Mouse (Mus musculus) neural tube, embryonic 11.5 days (tissue): ENCODE data around the gene Nprl3. TPM values are rescaled to one million over a fixed set of nuclear protein-coding genes. Genes with fewer than 3 reads are reported as not detected.

Source experiments
- ATAC-seq: fragments of 200-750 bp; cut with Nextera tagmentation; 2 replicates; pipeline ENCODE4 v1.8.0; 2017; ENCODE audit warnings: moderate number of reproducible peaks, mild to moderate bottlenecking, moderate TSS enrichment, moderate library complexity; ENCODE audit not compliant: insufficient read depth, low FRiP score, low TSS enrichment
- DNase-seq: peaks from one replicate; pipeline ENCODE4 v3.0.0-alpha.2; 2015; ENCODE audit warnings: low spot score
- H3K27ac ChIP-seq: fragments of 300-500 bp; sonication (generic); 2 replicates; pipeline ENCODE4 v1.5.1; 2014; ENCODE audit warnings: low read depth, mild to moderate bottlenecking, low read length
- H3K27me3 ChIP-seq: fragments of 300-500 bp; sonication (generic); 2 replicates; pipeline ENCODE4 v1.6.1; 2014; ENCODE audit warnings: mild to moderate bottlenecking, low read length, mixed read lengths; ENCODE audit not compliant: control insufficient read depth, insufficient read depth
- H3K36me3 ChIP-seq: fragments of 300-500 bp; sonication (generic); 2 replicates; pipeline ENCODE4 v1.6.1; 2014; ENCODE audit warnings: mild to moderate bottlenecking, low read length, moderate library complexity, mixed read lengths; ENCODE audit not compliant: control insufficient read depth, insufficient read depth
- H3K4me1 ChIP-seq: fragments of 300-500 bp; sonication (generic); 2 replicates; pipeline ENCODE4 v1.6.1; 2014; ENCODE audit warnings: low read length, mixed read lengths; ENCODE audit not compliant: control insufficient read depth, insufficient read depth
- H3K4me2 ChIP-seq: fragments of 300-500 bp; sonication (generic); 2 replicates; pipeline ENCODE4 v1.6.1; 2014; ENCODE audit warnings: low read depth, mild to moderate bottlenecking, moderate library complexity
- H3K4me3 ChIP-seq: fragments of 300-500 bp; sonication (generic); 2 replicates; pipeline ENCODE4 v1.5.1; 2014; ENCODE audit warnings: low read depth, low read length
- H3K9ac ChIP-seq: fragments of 300-500 bp; sonication (generic); 2 replicates; pipeline ENCODE4 v1.6.1; 2014; ENCODE audit warnings: mild to moderate bottlenecking, low read length
- H3K9me3 ChIP-seq: fragments of 300-500 bp; sonication (generic); 2 replicates; pipeline ENCODE4 v1.6.1; 2016; ENCODE audit warnings: low read length; ENCODE audit not compliant: control insufficient read depth
- WGBS: fragments of 180-500 bp; shearing (Covaris S2); extraction: QIAGEN DNeasy Blood & Tissue Kit; methylation state at CpG from one replicate; pipeline ENCODE4 v1.1.7; 2014; 5-methylcytosine and 5-hydroxymethylcytosine counted together
- polyA plus RNA-seq: library from polyadenylated mRNA; unstranded; fragments of >200 nt; fragmentation: Nextera tagmentation; extraction: Ambion mirVana; gene quantifications from 2 replicates; pipeline ENCODE4 v1.2.1, GENCODE M21; 2014

Nprl3 gene
- polyA plus RNA-seq, 1 experiment from 2014 or later = 33.0 TPM

DNA sequence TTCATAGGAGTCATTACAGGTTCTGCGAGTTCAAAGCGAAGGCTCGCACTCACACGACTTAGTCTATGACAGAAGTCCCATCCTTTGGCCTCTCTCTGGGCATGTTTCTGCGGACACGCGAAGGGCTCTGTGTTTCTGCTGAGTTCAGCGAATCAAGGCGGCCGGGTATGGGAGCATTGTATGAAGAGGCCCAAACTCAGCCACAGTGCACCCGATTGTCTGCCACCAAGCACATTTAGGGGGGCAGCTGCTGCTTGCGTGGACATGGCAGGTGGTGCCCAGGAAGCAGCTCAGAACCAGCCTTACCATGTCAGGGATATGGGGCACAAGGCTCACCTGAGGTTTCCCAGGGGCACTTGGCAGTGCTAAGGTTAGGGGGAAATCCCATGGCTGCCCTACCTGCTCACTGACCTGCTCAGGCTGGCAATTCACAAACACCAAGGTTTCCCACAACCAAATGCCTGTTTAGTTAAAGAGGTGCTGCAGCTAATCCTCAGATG lies 11.0 kb upstream of the Nprl3 start:
- Histone ChIP-seq H3K4me3 (no peak overlapping the region), H3K27ac (no peak overlapping the region), H3K9me3 (no peaks in the 10 kb centered on the region), H3K27me3 (peaks cover 2% of the 10 kb centered on the region; the same call in 1 of the 2 replicates), H3K4me2 (no peak overlapping the region), H3K4me1 (no peaks in the 10 kb centered on the region), H3K9ac (no peak overlapping the region), H3K36me3 (no peaks in the 10 kb centered on the region)
- 85% methylated on average over 12 of the region's 12 CpGs for WGBS
- ATAC-seq (no peak), DNase-seq (no peak)

GRCm38 (mm10) chr11:32277736-32278457 lies 10.4 kb upstream of the Nprl3 start:
- H3K4me2 ChIP-seq = no peak overlapping the region
- peaks cover 2% of the 10 kb centered on the region; the same call in 1 of the 2 replicates for H3K27me3 ChIP-seq
- H3K9ac ChIP-seq = no peak overlapping the region
- 66% methylated on average over 20 of the region's 21 CpGs for WGBS
- no peak for ATAC-seq
- DNase-seq = no peak
- H3K4me3 ChIP-seq = no peak overlapping the region
- no peaks in the 10 kb centered on the region for H3K4me1 ChIP-seq
- H3K27ac ChIP-seq = 0 out of 2 replicates have a peak overlapping the region, but pooled peaks have one; percentile 34
- no peaks in the 10 kb centered on the region for H3K36me3 ChIP-seq
- H3K9me3 ChIP-seq = no peaks in the 10 kb centered on the region

GRCm38 (mm10) chr11:32276347-32276746 lies 8.8 kb upstream of the Nprl3 start, which contains the start of gene Hba-x:
Gene Hba-x, plus strand, starts transcription at chr11:32276400.
- Histone ChIP-seq H3K27ac (no peak within 1 kb of the TSS), H3K4me2 (no peak within 1 kb of the TSS), H3K9ac (no peak within 1 kb of the TSS), H3K4me1 (no peaks in the 10 kb centered on the region), H3K4me3 (no peak within 1 kb of the TSS), H3K27me3 (peaks cover 2% of the 10 kb centered on the region; the same call in 1 of the 2 replicates), H3K9me3 (no peaks in the 10 kb centered on the region), H3K36me3 (no peaks in the 10 kb centered on the region)
- DNase-seq (no peak), ATAC-seq (no peak)
- WGBS = 65% methylated on average over 3 of the region's 3 CpGs

GRCm38 (mm10) chr11:32271178-32271577 lies 3.7 kb upstream of the Nprl3 start:
- Histone ChIP-seq H3K9ac (no peak overlapping the region), H3K27ac (no peak overlapping the region), H3K4me1 (no peaks in the 10 kb centered on the region; the same call in 1 of the 2 replicates), H3K36me3 (no peaks in the 10 kb centered on the region), H3K9me3 (no peaks in the 10 kb centered on the region), H3K4me2 (no peak overlapping the region), H3K27me3 (no peaks in the 10 kb centered on the region), H3K4me3 (no peak overlapping the region)
- DNase-seq = no peak
- ATAC-seq = no peak
- 44% methylated on average over 4 of the region's 4 CpGs for WGBS

DNA sequence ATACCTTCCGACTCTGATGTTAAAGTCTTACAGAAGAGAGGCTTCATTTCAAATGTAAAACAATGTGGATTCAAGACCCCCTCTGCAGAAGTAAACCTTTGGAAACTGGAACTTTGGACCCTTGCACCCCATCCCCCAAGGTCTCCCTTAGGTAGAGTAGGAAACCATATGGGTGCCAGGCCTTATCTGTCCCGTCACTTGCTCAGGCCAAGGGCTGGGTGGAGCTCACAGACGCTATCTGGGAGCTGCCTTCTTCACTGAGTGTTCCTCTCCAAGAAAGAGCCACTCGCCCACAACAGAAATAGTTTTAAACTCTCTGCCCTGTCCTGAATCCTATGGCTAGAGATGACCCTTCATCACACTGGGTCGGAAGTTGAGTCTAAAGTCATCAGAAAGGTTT lies 1.4 kb upstream of the Nprl3 start:
- Histone ChIP-seq H3K27me3 (no peaks in the 10 kb centered on the region), H3K36me3 (no peaks in the 10 kb centered on the region), H3K4me3 (no peak overlapping the region), H3K9me3 (no peaks in the 10 kb centered on the region), H3K4me1 (no peaks in the 10 kb centered on the region; the same call in 1 of the 2 replicates), H3K27ac (no peak overlapping the region), H3K4me2 (no peak overlapping the region), H3K9ac (no peak overlapping the region)
- ATAC-seq (no peak), DNase-seq (no peak)
- WGBS = 88% methylated on average over 5 of the region's 5 CpGs

GRCm38 (mm10) chr11:32267964-32268363 lies 457 bp upstream of the Nprl3 start:
- Histone ChIP-seq H3K4me2 (peak overlapping the region; percentile 43), H3K4me1 (no peaks in the 10 kb centered on the region; the same call in 1 of the 2 replicates), H3K9me3 (no peaks in the 10 kb centered on the region), H3K27me3 (no peaks in the 10 kb centered on the region), H3K4me3 (peak overlapping the region; percentile 68), H3K27ac (peak overlapping the region; percentile 95), H3K36me3 (no peaks in the 10 kb centered on the region), H3K9ac (peak overlapping the region; percentile 97)
- 28% methylated on average over 5 of the region's 5 CpGs for WGBS
- peak; percentile 24 for DNase-seq
- peak; percentile 46 for ATAC-seq

DNA sequence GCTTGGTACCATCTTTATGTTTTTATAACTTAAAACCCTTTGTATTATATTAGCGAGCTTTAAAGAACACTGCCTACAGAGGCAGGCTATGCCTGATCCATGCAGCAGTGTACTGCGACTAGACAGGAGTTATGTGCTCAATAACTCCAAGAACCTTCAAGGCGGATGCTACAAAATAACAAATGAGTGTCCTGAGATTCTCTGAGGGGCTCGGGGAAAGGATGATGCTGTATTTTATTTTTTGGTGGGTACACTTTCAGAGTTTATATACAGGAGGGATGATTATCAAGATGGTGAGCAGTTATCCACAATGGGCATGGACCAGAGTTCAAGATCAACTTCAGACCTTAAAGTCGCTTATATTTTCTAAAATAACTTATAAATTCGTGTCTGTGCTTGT lies 731 bp downstream of the Nprl3 start:
- ATAC-seq (no peak), DNase-seq (no peak)
- H3K27ac ChIP-seq = peak overlapping the region; percentile 95
- H3K4me1 ChIP-seq = no peaks in the 10 kb centered on the region; the same call in 1 of the 2 replicates
- peak overlapping the region; percentile 97 for H3K9ac ChIP-seq
- no peaks in the 10 kb centered on the region for H3K9me3 ChIP-seq
- H3K4me3 ChIP-seq = peak overlapping the region; percentile 68
- 0 out of 2 replicates have a peak, but pooled peaks cover 3% of the 10 kb centered on the region for H3K36me3 ChIP-seq
- WGBS = 33% methylated on average over 6 of the region's 6 CpGs
- peak overlapping the region; percentile 43 for H3K4me2 ChIP-seq
- no peaks in the 10 kb centered on the region for H3K27me3 ChIP-seq

GRCm38 (mm10) chr11:32266194-32266593 lies 1.3 kb downstream of the Nprl3 start:
- 93% methylated on average over 6 of the region's 6 CpGs for WGBS
- ATAC-seq (no peak), DNase-seq (no peak)
- Histone ChIP-seq H3K36me3 (0 out of 2 replicates have a peak, but pooled peaks cover 3% of the 10 kb centered on the region), H3K27ac (no peak overlapping the region), H3K4me3 (no peak overlapping the region), H3K4me1 (no peaks in the 10 kb centered on the region; the same call in 1 of the 2 replicates), H3K9me3 (no peaks in the 10 kb centered on the region), H3K27me3 (no peaks in the 10 kb centered on the region), H3K4me2 (no peak overlapping the region), H3K9ac (no peak overlapping the region)
